Mouse (Mus musculus) testis, postnatal 10 days (tissue): Measurements from ENCODE around the gene Aven.
"Not testable (repeated sequence)": the region's sequence is repeated elsewhere in the genome, so short reads cannot be mapped to it uniquely, and the experiment has no call there.

ENCODE experiments used
- DNase-seq: peaks from one replicate; pipeline ENCODE4 v3.0.0; 2021; ENCODE audit warnings: low spot score

Gene Aven

DNA sequence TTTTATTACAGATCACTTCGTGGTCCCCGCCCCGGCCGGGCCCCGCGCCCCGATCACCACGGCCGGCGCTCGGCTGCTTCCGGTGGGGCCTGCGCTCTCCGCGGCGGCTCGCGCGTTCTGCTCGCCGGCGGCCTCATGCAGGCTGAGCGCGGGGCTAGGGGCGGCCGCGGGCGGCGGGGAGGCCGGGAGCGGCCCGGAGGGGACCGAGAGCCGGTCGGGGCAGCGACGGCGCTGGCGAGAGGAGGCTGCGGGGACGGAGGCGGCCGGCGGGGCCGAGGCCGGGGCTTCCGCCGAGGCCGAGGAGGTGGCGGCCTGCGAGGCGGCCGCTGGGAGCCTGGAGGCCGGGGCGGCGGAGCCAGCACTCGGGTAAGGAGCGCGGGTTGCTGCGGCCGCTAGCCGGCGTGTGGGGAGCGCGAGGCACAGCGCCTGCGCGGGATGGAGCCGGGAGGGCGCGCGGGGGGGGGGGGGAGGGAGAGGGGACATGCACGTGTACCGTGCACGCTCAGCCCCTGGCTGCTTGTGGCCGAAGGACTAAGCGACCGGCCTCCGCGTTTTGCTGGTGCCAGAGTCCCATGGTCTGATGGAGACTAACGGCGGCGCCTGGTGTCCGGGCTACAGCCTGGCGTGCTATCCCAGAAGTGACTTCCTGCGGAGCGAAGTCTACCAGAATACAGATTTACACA is at the start of gene Aven:
Gene Aven (plus strand): TSS at position 109 of the 683 bp plus-strand sequence.
- DNase-seq = peak; percentile 88

DNA sequence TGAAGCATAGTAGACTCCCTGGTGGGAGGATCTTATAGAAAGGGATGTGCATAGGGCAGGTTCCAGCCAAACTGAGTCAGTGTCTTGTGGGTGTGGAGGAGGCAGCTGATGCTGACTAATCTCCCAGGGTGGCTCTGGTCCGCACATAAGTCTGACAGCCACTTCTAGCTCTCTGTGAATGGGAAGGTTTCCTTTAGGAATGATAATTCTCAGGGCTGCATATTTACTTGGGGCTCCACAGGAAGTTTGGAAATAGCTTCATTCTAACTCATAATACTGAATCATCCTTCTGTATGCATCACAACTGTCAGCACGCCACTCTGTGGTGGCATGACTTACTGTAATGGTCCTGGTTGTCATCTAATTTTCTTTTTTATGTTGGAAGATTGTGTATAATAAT is 49.3 kb upstream of the Aven start:
- DNase-seq = no peak

DNA sequence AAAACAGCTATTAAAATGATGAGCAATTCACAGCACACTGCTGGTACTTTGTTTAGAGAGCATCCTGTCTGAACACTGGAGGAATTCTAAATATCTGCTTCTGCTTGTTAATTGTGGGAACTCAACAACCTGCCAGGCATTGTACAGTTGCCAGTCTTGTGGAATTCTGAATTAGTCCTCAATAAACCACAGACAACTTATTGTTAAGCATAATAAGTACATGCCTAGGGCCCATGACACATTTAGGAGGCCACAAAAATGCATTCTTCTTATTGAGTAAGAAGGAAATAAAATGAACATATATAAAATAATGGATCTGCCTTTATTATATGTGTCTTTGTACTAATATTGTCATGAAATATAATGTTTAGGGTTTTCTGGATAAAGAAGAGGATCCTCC is 47.3 kb upstream of the Aven start:
- DNase-seq = no peak

GRCm38 (mm10) chr2:112448046-112448445 is 44.7 kb upstream of the Aven start:
- not testable (repeated sequence) for DNase-seq

DNA sequence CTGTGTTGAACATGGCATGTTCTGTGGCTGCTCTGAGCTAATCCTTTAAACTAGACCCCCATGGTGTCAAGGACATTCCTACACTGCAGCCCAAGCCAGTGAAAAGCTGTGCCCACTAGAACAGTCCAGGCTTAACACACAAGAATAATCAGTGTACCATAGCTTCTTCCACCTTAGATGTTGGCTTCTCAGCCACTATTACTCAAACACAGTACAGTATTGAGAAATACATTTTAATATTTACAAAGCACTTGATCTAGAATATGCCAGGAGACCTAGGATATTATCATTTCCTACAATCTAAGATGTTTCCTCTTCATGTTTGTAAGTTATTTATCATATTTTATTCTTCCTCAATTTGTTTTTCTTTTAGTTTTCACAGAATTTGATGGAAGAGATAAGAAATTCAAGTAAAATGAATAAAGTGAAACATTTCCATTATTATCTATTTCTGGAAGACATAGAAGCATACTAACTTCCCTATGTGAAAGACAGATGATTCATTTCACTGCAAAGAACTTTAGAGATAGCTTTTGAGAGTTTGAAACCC is 44.2 kb upstream of the Aven start:
- no peak for DNase-seq

- DNase-seq = no peak
These were observed 43.0 kb upstream of the Aven start for GRCm38 (mm10) chr2:112449597-112450296.

- DNase-seq = not testable (repeated sequence)
These were observed 40.3 kb upstream of the Aven start for GRCm38 (mm10) chr2:112452513-112452912.

DNA sequence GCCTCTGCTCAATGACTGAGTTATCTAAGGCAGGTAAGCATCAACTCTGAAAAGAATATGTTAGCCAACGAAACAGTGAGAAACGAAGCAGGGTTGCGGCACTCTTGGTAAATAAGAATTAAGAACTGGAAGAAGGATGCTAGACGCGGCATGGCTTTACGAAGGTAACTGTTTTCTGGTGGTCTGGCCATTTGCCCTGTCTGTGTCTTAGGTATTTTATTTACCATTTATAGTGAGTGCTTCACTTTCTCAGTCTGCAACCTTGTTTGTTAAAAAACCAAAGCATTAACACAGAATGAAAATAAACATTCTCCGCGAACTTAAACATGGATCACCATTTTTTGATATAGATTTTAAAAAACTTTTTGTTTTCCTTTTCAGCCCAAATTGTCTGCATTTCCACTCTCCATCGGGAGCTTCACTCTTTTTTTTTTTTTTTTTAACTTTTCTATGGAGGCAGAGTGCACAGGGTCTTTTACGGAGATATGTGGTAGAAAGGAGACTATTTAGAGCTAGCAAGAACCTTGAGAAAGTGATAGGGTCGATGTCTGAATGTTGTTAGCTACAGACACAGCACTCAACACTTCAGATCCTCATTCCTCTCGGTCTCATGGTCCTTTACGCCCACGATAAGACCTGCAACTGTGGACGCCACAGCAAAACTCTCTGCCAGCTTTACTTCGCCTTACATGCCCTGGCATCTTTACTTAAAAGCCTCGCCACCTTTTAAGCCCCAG is 38.5 kb upstream of the Aven start:
- DNase-seq = no peak

DNA sequence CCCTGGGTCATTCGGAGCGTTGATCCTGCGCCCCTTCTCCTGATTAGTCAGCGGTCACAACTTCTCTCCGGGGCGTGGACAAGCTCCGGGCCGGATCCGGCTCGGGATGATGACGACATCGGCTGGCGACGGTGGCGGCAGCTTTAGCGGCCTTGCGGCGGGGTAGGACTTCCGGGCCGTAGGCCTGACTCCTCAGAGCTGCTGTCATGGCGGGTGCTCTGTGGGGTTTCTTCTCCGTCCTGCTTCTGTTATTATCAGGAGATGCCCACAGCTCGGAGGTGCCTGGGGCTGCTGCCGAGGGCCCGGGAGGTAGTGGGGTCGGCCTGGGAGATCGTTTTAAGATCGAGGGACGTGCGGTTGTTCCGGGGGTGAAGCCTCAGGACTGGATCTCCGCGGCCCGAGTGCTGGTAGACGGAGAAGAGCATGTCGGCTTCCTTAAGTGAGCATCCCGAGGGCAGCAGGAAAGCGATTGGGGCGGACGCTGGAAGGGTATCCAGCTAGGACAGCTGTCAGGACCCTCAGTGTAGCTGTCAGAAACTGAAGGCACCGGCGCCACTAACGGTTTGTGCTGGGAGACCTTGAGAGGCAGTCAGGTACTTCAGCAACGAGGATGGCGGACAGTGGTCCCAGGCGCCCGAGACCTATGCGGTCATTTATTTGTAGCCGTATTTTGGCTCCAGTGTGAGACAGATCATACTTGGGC is 37.8 kb upstream of the Aven start, which contains the start of gene Emc7:
Gene Emc7 (plus strand): TSS at position 136 of the 703 bp plus-strand sequence.
- peak; percentile 99 for DNase-seq

- DNase-seq = no peak
These were observed 32.2 kb upstream of the Aven start for GRCm38 (mm10) chr2:112460557-112460956.

- no peak for DNase-seq
These were observed 23.2 kb upstream of the Aven start for GRCm38 (mm10) chr2:112469542-112469941.

GRCm38 (mm10) chr2:112470961-112471381 is 21.8 kb upstream of the Aven start:
- no peak for DNase-seq

DNA sequence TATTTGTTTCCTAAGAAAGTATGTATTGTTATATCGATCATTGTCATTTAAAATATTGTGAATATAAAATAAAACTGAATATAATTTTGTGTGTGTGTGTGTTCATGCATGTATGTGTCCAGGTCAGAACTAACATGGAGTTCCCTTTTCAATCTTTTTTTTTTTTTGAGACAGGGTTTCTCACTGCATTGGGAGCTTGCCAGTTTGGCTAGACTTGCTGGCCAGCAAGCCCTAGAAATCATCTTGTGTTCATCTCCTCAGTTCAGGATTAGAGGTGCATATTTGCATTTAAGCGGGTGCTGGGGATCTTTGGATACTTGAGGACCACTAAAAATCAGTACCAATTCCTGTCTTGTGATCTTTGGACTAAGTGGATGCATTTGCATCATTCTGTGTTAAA is 20.7 kb upstream of the Aven start:
- DNase-seq = no peak

GRCm38 (mm10) chr2:112474997-112475724 is 17.6 kb upstream of the Aven start:
- DNase-seq = no peak

- no peak for DNase-seq
These were observed 16.2 kb upstream of the Aven start for GRCm38 (mm10) chr2:112476554-112476953.

DNA sequence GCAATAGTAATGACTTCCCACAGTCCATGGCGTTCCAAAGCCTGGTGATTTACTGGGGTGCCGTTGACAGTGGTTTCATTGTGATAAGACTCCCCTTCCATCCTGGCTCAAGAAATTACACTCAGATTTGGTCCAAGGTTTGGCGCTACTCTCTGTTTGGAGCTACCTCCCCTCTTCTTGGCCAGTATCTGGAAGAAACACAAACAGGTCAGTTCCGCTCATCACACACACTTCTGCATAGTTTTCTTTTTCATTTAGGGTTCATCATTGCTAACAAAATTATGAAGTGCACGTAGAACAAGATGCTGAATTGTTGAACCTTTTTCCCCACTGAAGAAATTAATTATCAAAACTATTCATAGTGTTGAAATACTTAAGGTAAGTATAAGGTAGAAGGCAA is 12.1 kb upstream of the Aven start, which contains the start of gene Chrm5:
Gene Chrm5 (minus strand): TSS at position 101 of the 400 bp plus-strand sequence.
- DNase-seq = no peak

- DNase-seq = no peak
These were observed 11.2 kb upstream of the Aven start for GRCm38 (mm10) chr2:112481564-112481963.

DNA sequence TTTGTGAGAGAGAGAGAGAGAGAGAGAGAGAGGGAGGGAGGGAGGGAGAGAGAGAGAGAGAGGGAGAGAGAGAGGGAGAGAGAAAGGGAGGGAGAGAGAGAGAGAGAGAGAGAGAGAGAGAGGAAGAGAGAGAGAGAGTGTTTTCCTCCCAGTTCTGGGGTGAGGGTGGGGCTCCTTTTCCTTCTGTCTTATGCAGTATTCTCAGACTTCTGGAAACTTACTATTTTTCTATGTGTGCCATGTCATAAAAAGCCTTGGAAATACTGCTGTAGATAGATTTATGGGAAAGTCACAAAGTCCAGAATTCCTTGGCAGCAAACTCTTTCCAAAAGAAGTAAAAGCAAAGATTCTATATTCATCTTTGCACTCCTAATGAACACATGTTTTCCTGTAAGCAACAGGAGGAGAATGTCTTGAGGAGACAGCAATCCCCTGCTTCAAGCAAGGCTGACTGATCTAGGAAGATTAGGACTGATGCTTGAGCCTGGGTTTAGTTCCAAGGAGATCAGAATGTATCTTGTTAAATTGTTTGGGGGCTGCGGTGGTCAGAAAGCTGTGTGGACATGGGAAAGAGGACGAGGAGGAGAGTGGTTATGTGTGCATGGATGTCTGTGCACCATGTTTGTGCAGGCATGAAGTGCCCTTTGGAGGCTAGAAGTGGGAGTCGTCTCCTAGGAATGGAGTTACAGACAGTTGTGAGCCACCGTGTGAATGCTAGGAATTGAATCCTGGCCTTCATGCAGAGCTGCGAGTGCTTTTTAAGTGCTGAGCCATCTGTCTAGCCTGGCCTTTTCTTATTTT is 10.0 kb upstream of the Aven start:
- DNase-seq = no peak

- no peak for DNase-seq
These were observed 9.5 kb upstream of the Aven start for GRCm38 (mm10) chr2:112483334-112483651.

DNA sequence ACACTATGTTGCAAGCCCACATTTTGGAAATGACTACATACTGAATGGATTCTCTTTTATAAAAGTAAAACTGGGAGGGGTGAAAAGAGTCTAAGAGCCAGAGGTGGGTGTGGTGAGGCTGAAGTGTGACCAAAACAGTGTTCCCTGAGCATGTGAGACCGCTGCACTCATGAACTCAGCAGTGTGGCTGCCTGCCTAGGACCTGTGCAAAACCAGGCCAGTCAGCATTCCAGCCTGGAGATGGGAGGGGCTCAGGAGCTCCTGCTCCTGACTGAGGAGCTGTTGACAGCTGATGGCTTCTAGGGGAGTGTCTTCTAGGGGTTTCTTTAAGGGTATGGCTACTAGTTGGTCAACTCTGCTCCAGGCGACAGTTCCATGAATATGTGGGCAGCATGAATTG is 7.9 kb upstream of the Aven start:
- DNase-seq = no peak
